Mouse (Mus musculus) adrenal gland, postnatal 4 days (tissue): ENCODE measurements around the gene Sh3bgrl. TPM values are rescaled to one million over a fixed set of nuclear protein-coding genes. Genes with fewer than 3 reads are reported as not detected.
"Not testable (repeated sequence)": the region's sequence is repeated elsewhere in the genome, so short reads cannot be mapped to it uniquely, and the experiment has no call there.

Source experiments
- DNase-seq, 2 experiments: peaks; one replicate each; pipeline ENCODE4 v3.0.0; 2021 to 2022; ENCODE audit warnings: low spot score in 2 of 2, mixed read lengths in 2 of 2
- long read RNA-seq, 2 experiments: library from polyadenylated mRNA; stranded (forward); transcript quantifications; one replicate each; pipeline ENCODE4 v2.0.0; 2021
- total RNA-seq, 2 experiments: library from RNA; stranded (reverse); gene quantifications; 2 replicates each; pipeline ENCODE4 v1.2.3; 2021

Gene Sh3bgrl
- 100 to 1,000 TPM; 100 to 108 TPM for total RNA-seq
- long read RNA-seq, experiment 1, transcript Sh3bgrl-201 (4 exons, 2,882 nt), result major isoform, 80 of 134 reads
- long read RNA-seq, experiment 1, partial matches to known transcripts, result 53 of 134 reads
- long read RNA-seq, experiment 1, other reads (novel, unspliced or antisense), result 1 of 134 reads
- long read RNA-seq, experiment 2, transcript Sh3bgrl-201 (4 exons, 2,882 nt), result major isoform, 144 of 209 reads
- long read RNA-seq, experiment 2, partial matches to known transcripts, result 65 of 209 reads
- long read RNA-seq, experiment 2, other reads (novel, unspliced or antisense), result 0 of 209 reads

- DNase-seq, result peak; percentile 43
Measured at GRCm38 (mm10) chrX:109095245-109096242, at the start of gene Sh3bgrl. Gene Sh3bgrl (plus strand): TSS chrX:109095365.

GRCm38 (mm10) chrX:109047773-109048172 lies 47.4 kb upstream of the Sh3bgrl start:
- no peak for DNase-seq

- no peak for DNase-seq
Measured at GRCm38 (mm10) chrX:109071719-109072118, 23.4 kb upstream of the Sh3bgrl start.

GRCm38 (mm10) chrX:109075716-109076115 lies 19.4 kb upstream of the Sh3bgrl start:
- DNase-seq, result no peak

GRCm38 (mm10) chrX:109076355-109076754 lies 18.8 kb upstream of the Sh3bgrl start:
- no peak for DNase-seq

- not testable (repeated sequence) for DNase-seq
Measured at GRCm38 (mm10) chrX:109079354-109079753, 15.8 kb upstream of the Sh3bgrl start.

GRCm38 (mm10) chrX:109087073-109087472 lies 8.1 kb upstream of the Sh3bgrl start:
- DNase-seq, result no peak

GRCm38 (mm10) chrX:109094800-109095199 lies 365 bp upstream of the Sh3bgrl start:
- no peak for DNase-seq

- DNase-seq, result no peak
Measured at GRCm38 (mm10) chrX:109098511-109098910, 3.3 kb downstream of the Sh3bgrl start.

- DNase-seq, result no peak
Measured at GRCm38 (mm10) chrX:109100441-109100840, 5.3 kb downstream of the Sh3bgrl start.

- DNase-seq, result no peak
Measured at GRCm38 (mm10) chrX:109108117-109108805, 13.1 kb downstream of the Sh3bgrl start.

GRCm38 (mm10) chrX:109112885-109113284 lies 17.7 kb downstream of the Sh3bgrl start:
- DNase-seq, result no peak

GRCm38 (mm10) chrX:109113401-109114280 lies 18.5 kb downstream of the Sh3bgrl start:
- no peak for DNase-seq

- DNase-seq, result no peak
Measured at GRCm38 (mm10) chrX:109119829-109120826, 25.0 kb downstream of the Sh3bgrl start.

GRCm38 (mm10) chrX:109121161-109121560 lies 26.0 kb downstream of the Sh3bgrl start:
- DNase-seq, result no peak

GRCm38 (mm10) chrX:109122670-109123069 lies 27.5 kb downstream of the Sh3bgrl start:
- DNase-seq, result no peak

GRCm38 (mm10) chrX:109123762-109124161 lies 28.6 kb downstream of the Sh3bgrl start:
- no peak for DNase-seq

- DNase-seq, result no peak
Measured at GRCm38 (mm10) chrX:109126847-109127246, 31.7 kb downstream of the Sh3bgrl start.

GRCm38 (mm10) chrX:109127551-109128088 lies 32.5 kb downstream of the Sh3bgrl start:
- no peak for DNase-seq
